Mouse (Mus musculus) urinary bladder, postnatal 25 days (tissue): ENCODE results near the gene Trafd1.
"Not testable (repeated sequence)": the region's sequence is repeated elsewhere in the genome, so short reads cannot be mapped to it uniquely, and the experiment has no call there.

Source experiments
- DNase-seq: peaks from one replicate; pipeline ENCODE4 v3.0.0; 2022; ENCODE audit warnings: low spot score

Trafd1 gene

DNA sequence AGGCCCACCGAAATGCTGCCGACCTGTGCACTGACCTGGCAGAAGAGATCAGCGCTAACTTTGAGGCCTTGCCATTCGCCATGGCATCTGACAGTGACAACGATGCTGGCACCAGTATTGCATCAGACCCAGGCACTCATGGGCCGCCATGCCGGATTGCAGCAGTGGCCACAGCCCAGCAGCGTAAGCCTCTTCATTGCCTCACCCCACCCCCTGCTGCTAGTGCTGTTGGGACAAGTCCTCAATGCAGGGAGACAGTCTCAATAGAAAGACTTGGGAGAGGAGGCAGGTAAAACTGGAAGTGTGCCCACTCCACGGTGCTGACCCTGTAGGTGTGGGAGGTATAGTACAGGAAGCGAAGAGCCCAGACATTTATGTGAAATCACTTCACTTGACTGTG, 53.7 kb downstream of the Trafd1 start:
- no peak for DNase-seq

DNA sequence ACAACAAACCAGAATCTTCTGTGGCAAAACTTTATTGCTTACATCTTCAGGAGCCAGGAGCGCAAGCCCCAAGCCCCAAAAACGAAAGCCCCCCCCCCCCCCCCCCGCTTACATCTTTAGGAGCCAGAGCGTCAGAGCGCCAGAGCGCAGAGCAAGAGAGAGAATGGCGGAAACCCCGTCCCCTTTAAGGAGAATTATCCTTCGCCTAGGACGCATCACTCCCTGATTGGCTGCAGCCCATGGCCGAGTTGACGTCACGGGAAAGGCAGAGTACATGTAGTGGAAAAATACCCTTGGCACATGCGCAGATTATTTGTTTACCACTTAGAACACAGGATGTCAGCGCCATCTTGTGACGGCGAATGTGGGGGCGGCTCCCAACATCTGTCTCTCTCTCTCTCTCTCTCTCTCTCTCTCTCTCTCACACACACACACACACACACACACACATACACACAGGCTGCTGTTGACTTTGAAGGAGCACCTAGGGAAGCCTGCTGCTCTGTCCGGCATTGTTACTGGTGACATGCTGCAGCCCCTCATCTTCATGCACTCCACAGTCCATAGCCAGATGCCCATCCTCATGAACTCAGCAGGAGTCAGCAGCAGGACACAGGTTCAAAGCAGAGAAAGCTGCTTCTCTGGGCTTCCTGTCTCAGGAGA, 55.1 kb downstream of the Trafd1 start:
- DNase-seq = not testable (repeated sequence)

DNA sequence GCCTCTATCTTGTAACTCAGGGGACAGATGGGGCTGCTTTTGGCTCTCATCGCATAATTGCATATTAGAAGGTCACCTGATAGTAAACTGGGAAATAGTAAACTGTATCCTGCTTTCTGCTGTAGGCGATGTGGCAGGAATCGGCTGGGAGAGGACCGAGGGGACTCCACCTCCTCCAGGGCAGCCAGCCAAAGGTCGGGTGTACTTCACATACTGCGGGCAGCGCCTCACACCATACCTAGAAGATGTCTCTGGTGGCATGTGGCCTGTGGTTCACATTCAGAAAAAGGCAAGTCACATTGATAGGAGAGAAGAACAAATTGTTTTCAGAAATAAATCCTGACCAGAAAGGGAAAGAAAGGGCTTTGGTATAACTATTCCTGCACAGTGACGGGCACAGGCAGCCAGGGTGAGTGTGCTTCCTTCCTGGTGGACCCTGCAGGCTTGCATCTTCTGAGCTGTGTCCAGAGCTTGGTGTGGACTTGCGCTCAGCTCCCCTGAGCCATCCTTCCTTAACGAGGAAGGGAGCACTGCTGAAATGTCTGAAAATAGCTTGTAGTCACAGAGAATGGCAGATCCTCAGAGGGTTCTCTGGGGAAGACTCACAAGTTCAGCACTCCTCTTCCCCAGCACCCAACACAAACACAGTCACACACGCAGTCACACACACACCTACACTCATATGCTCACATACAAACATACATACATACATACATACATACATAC, 55.9 kb downstream of the Trafd1 start:
- DNase-seq = no peak

DNA sequence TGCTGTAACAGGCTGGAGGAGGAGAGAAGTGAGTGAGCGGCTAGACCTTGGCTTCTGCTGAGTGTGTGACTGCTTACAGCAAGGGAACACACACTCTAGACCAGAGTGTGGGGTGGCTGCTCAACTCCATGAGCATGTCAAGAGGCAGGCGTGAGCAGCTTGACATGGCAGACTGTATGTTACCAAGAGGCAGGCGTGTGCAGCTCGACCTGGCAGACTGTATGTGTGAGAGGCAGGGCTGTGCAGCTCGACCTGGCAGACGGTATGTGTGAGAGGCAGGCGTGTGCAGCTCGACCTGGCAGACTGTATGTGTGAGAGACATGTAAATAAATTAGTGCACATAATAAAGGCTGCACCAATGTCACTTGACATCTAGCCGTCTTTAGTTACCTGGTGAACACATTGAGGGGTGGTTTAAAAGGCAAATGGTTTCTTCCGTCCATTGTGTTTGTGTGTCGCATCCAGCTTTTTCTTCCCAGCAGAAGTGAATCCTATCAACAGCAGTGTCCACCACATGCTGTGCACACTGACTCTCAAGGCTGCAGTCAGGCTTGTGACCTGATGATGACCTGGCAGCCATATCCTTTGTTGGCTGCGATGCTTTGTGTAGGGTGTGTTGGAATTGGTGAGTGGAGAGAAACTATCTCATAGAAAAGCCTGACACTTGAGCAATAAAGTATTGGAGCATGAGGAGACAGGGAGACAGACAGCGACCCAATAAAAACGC, 59.2 kb downstream of the Trafd1 start:
- DNase-seq = no peak
